ENCODE assay signal across 15 mouse cellular contexts in the genomic region with DNA sequence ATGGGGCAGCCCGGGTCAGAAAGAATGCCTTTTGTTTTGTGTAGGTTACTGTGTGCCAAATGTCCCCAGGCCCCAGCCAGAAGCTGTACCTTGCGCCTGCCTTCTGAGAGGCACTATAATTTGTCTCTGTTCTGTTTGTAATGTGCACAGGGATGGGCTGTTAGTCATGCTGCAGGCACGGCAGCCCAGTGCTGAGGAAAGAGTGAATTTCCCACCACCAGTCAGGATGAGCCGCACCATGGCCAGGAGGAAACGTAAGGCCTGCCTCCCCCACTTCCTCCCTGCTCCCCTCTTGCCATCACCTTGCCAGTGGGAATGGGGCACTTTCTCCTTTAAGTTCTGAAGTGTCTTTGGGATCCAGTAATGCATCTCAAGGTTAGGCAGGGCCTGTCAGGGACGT.
DNase-seq lines count a peak whose midpoint lies in the region; ATAC-seq lines count a peak whose summit lies in the region.
"Had no signal": no experiment of that assay in that cellular context is flagged by ENCODE, and none has a peak within 500 bp of the region (broad histone marks: within the 10 kb centered on the region; RNA-seq: fewer than 3 reads in every experiment).

No protein-coding gene starts in this region.

- H3K9ac ChIP-seq in forebrain, embryonic 15.5 days (replicated peaks) = 0 out of 2 replicates have a peak overlapping the region, but pooled peaks have one; percentile 4
- no peak overlapping the region for H3K9ac ChIP-seq in forebrain, embryonic 11.5 days (ENCODE audit: low read length)
- no peak overlapping the region for H3K9ac ChIP-seq in lung, embryonic 16.5 days (ENCODE audit: low read length)
- no peak overlapping the region for H3K9ac ChIP-seq in neural tube, embryonic 14.5 days (replicated peaks; ENCODE audit: low read depth, low read length)
- H3K9ac ChIP-seq: limb, embryonic 12.5 days had no signal

- H3K4me2 ChIP-seq in forebrain, embryonic 15.5 days (replicated peaks) = no peak overlapping the region
- H3K4me2 ChIP-seq in forebrain, embryonic 11.5 days (ENCODE audit: low read depth, low read length, severe bottlenecking) = no peak overlapping the region
- H3K4me2 ChIP-seq in lung, embryonic 16.5 days (ENCODE audit: low read depth, low read length) = no peak overlapping the region
- H3K4me2 ChIP-seq in neural tube, embryonic 14.5 days (ENCODE audit: low read depth, low read length) = no peak overlapping the region
- H3K4me2 ChIP-seq: limb, embryonic 12.5 days had no signal

- peaks cover 36% of the 10 kb centered on the region for H3K4me1 ChIP-seq in forebrain, embryonic 15.5 days
- no peaks in the 10 kb centered on the region; the same call in 1 of the 2 replicates for H3K4me1 ChIP-seq in forebrain, embryonic 11.5 days (replicated peaks; ENCODE audit: control insufficient read depth, insufficient read depth, low read length)
- peaks cover 10% of the 10 kb centered on the region; the same call in 1 of the 2 replicates for H3K4me1 ChIP-seq in lung, embryonic 16.5 days (replicated peaks; ENCODE audit: control insufficient read depth, insufficient read depth, low read length)
- H3K4me1 ChIP-seq in neural tube, embryonic 14.5 days (ENCODE audit: control insufficient read depth, insufficient read depth, low read length) = no peaks in the 10 kb centered on the region
- H3K4me1 ChIP-seq: limb, embryonic 12.5 days had no signal

- peak overlapping the region; percentile 80; the same call in 1 of the 2 replicates for H3K27ac ChIP-seq in forebrain, embryonic 15.5 days (replicated peaks)
- no peak overlapping the region for H3K27ac ChIP-seq in forebrain, embryonic 11.5 days (ENCODE audit: low read depth, low read length)
- H3K27ac ChIP-seq in lung, embryonic 16.5 days (ENCODE audit: low read length) = 0 out of 2 replicates have a peak overlapping the region, but pooled peaks have one; percentile 32
- no peak overlapping the region; the same call in 1 of the 2 replicates for H3K27ac ChIP-seq in neural tube, embryonic 14.5 days (ENCODE audit: low read depth, low read length)
- H3K27ac ChIP-seq: limb, embryonic 12.5 days had no signal

- no peaks in the 10 kb centered on the region for H3K36me3 ChIP-seq in forebrain, embryonic 15.5 days
- no peaks in the 10 kb centered on the region for H3K36me3 ChIP-seq in forebrain, embryonic 11.5 days (ENCODE audit: control insufficient read depth, insufficient read depth, low read length)
- no peaks in the 10 kb centered on the region for H3K36me3 ChIP-seq in lung, embryonic 16.5 days (ENCODE audit: control insufficient read depth, insufficient read depth, low read length)
- no peaks in the 10 kb centered on the region for H3K36me3 ChIP-seq in neural tube, embryonic 14.5 days (ENCODE audit: control insufficient read depth, insufficient read depth, low read length)
- H3K36me3 ChIP-seq: limb, embryonic 12.5 days had no signal

- DNase-seq in forebrain, embryonic 11.5 days (ENCODE audit: low spot score) = no peak
- no peak for DNase-seq in lung, postnatal 14 days
- peak; percentile 33 for DNase-seq in adrenal gland, postnatal 25 days
- DNase-seq in layer of hippocampus, adult 11-12 months (ENCODE audit: low spot score) = no peak
- DNase-seq: cerebellum, adult 18-20 months; gastrocnemius, postnatal 36 days; heart, postnatal 10 days; kidney, adult 9 months; lung, postnatal 10 days; thymus, adult 2 months had no signal

- H3K4me3 ChIP-seq in forebrain, embryonic 15.5 days = no peak overlapping the region
- H3K4me3 ChIP-seq in forebrain, embryonic 11.5 days (ENCODE audit: low read depth, low read length) = no peak overlapping the region
- H3K4me3 ChIP-seq in lung, embryonic 16.5 days (ENCODE audit: low read length) = no peak overlapping the region
- H3K4me3 ChIP-seq in neural tube, embryonic 14.5 days (ENCODE audit: low read depth, low read length) = no peak overlapping the region
- H3K4me3 ChIP-seq: limb, embryonic 12.5 days had no signal

- WGBS in forebrain, embryonic 15.5 days = 58% methylated on average over 6 of the region's 6 CpGs
- WGBS in forebrain, embryonic 11.5 days = 75% methylated on average over 6 of the region's 6 CpGs
- 34% methylated on average over 6 of the region's 6 CpGs for WGBS in lung, embryonic 16.5 days
- WGBS in neural tube, embryonic 14.5 days = 46% methylated on average over 6 of the region's 6 CpGs

- H3K27me3 ChIP-seq in forebrain, embryonic 15.5 days = no peaks in the 10 kb centered on the region
- H3K27me3 ChIP-seq in forebrain, embryonic 11.5 days (ENCODE audit: control insufficient read depth, insufficient read depth, low read length) = no peaks in the 10 kb centered on the region
- H3K27me3 ChIP-seq in lung, embryonic 16.5 days (ENCODE audit: control insufficient read depth, insufficient read depth, low read depth, low read length) = no peaks in the 10 kb centered on the region
- no peaks in the 10 kb centered on the region for H3K27me3 ChIP-seq in neural tube, embryonic 14.5 days (ENCODE audit: control insufficient read depth, insufficient read depth, low read length)

- ATAC-seq in forebrain, embryonic 15.5 days (replicated peaks) = no peak
- ATAC-seq in forebrain, embryonic 11.5 days (replicated peaks; ENCODE audit: low FRiP score) = no peak
- ATAC-seq in lung, embryonic 16.5 days (ENCODE audit: low read depth) = no peak
- peak; percentile 18; the same call in 1 of the 2 replicates for ATAC-seq in neural tube, embryonic 14.5 days (ENCODE audit: low read depth)
- no peak for ATAC-seq in CD4-positive, CD25-positive, alpha-beta regulatory T cell, adult 4 months

- H3K9me3 ChIP-seq in forebrain, embryonic 15.5 days = no peaks in the 10 kb centered on the region
- no peaks in the 10 kb centered on the region for H3K9me3 ChIP-seq in forebrain, embryonic 11.5 days (ENCODE audit: control insufficient read depth, low read length)
- H3K9me3 ChIP-seq in lung, embryonic 16.5 days (ENCODE audit: control insufficient read depth, low read length) = no peaks in the 10 kb centered on the region
- no peaks in the 10 kb centered on the region for H3K9me3 ChIP-seq in neural tube, embryonic 14.5 days (ENCODE audit: control insufficient read depth, low read length)
- H3K9me3 ChIP-seq: limb, embryonic 12.5 days had no signal

Comparison
In these comparisons a context has a peak if more than half of its experiments do, and no peak if none do; other contexts are left out.
1. H3K27ac ChIP-seq: peak in forebrain, embryonic 15.5 days (single experiment) and lung, embryonic 16.5 days (single experiment); none in forebrain, embryonic 11.5 days (single experiment) and neural tube, embryonic 14.5 days (single experiment).